Mouse (Mus musculus): ENCODE data around the gene Ubald2. TPM values are rescaled to one million over a fixed set of nuclear protein-coding genes. Genes with fewer than 3 reads are reported as not detected.
A peak's percentile ranks its signal among the peaks of the same experiment; 100 is the strongest.

The Ubald2 gene
- polyA plus RNA-seq (2015; fragmentation: Nextera tagmentation; extraction: Ambion mirVana) = 34.1 and 34.5 TPM in 2 replicates

DNA sequence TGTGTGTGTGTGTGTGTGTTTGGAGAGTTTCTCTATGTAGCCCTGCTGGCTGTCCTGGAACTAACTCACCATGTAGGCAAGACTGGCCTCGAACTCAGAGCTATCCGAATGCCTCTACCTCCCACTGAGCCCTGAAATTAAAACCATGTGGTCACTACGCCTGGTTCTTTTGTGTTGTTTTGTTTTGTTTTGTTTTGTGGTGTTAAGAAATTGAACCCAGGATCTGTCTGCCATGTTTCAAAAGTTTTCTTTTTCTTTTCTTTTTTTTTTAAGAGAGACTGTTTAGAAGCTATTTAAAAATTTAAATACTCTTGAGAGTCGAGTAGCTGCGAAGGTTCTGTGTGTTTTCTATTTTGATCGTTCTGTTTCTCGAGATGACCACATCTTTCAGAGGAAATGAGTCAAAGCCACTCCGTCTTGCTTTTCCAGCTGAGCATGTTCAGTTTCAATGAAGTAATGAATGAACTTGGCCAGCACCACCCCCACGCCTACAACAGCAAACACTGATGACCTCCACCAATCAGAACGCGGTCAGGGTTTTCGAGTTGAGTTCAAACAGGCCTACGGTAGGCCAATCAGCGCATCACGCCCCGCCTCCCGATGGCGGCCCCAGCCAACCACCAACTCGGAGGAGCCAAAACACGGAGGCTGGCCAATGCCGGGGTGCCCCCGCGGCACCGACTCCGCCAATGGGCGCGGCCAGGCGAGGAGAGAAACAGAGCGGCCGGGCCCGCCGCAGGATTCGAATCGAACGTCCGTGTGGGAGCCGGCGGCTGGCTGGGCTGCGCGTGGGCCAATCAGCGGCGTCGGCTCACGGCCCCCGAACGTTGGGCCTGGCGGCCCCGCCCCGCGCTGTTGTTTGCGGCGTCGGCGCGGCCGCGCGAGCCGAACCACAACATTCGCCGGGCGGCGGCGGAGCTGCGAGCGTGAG is at the start of gene Ubald2:
Gene Ubald2 (plus strand): TSS at position 739 of the 931 bp plus-strand sequence.
- H3K27ac ChIP-seq (ENCODE audit: low read length) = peak within 1 kb of the TSS; percentile 93
- H3K9me3 ChIP-seq (replicated peaks; ENCODE audit: control insufficient read depth, low read length) = no peaks in the 10 kb centered on the region
- peak within 1 kb of the TSS; percentile 95 for H3K9ac ChIP-seq (ENCODE audit: low read depth, low read length)
- 2% methylated on average over 62 of the region's 66 CpGs for WGBS (ENCODE audit: insufficient replicate concordance)
- peaks cover 62% of the 10 kb centered on the region for H3K4me1 ChIP-seq (ENCODE audit: control insufficient read depth, low read depth, low read length)
- H3K27me3 ChIP-seq (ENCODE audit: control insufficient read depth, insufficient read depth, low read depth, low read length) = no peaks in the 10 kb centered on the region
- peak; percentile 94 for ATAC-seq (ENCODE audit: low read depth)
- H3K4me2 ChIP-seq (ENCODE audit: low read depth, low read length) = peak within 1 kb of the TSS; percentile 70
- peak within 1 kb of the TSS; percentile 91 for H3K4me3 ChIP-seq (ENCODE audit: low read depth, low read length)
- peaks cover 12% of the 10 kb centered on the region for H3K36me3 ChIP-seq (ENCODE audit: control insufficient read depth, insufficient read depth)

DNA sequence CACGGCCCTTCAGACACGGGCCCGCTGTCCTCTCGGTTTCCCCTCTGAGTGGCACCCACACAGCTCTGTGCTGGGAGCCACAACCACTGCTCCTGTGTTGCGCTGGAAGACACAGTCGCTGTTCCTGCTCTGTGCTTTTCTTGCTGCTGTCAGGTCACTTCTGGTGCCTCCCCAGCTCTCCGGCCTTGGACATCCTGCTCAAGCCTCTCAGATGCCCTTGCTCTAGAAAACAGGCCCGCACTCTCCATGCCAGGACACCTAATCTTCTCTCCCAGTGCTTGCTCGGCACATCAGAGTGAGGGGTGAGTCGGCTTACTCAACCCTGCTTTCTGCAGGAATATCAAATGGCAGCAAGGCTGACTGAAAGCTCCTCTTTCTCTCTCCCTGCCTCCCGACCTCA is 49.7 kb upstream of the Ubald2 start:
- Histone ChIP-seq H3K27ac (ENCODE audit: low read length) (no peak overlapping the region), H3K9ac (ENCODE audit: low read depth, low read length) (no peak overlapping the region), H3K4me2 (ENCODE audit: low read depth, low read length) (no peak overlapping the region), H3K4me3 (ENCODE audit: low read depth, low read length) (no peak overlapping the region), H3K9me3 (replicated peaks; ENCODE audit: control insufficient read depth, low read length) (no peaks in the 10 kb centered on the region), H3K27me3 (ENCODE audit: control insufficient read depth, insufficient read depth, low read depth, low read length) (no peaks in the 10 kb centered on the region), H3K4me1 (ENCODE audit: control insufficient read depth, low read depth, low read length) (peaks cover 12% of the 10 kb centered on the region), H3K36me3 (ENCODE audit: control insufficient read depth, insufficient read depth) (no peaks in the 10 kb centered on the region)
- ATAC-seq (ENCODE audit: low read depth) = no peak
- 72% methylated on average over 11 of the region's 11 CpGs for WGBS (ENCODE audit: insufficient replicate concordance)

DNA sequence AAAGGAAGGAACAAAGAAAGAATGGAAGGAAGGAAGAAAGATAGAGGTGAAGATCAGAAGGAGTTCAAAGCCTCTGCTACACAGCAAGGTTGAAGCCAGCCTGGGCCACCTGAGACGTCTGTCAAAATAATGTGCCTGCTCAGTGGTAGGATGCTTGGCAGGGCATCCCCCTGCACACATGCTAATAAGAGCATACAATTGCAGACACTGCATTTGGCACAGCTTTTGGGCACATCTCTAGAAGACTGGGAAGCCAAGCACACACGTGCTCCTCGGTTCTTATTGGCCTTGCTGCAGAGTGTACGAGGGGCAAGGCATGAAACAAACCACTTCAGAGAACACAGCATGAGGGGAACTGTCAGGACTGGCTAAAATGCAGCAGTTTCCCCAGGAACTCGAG is 47.9 kb upstream of the Ubald2 start:
- Histone ChIP-seq H3K4me2 (ENCODE audit: low read depth, low read length) (no peak overlapping the region), H3K9me3 (replicated peaks; ENCODE audit: control insufficient read depth, low read length) (no peaks in the 10 kb centered on the region), H3K4me1 (ENCODE audit: control insufficient read depth, low read depth, low read length) (peaks cover 12% of the 10 kb centered on the region), H3K9ac (ENCODE audit: low read depth, low read length) (no peak overlapping the region), H3K36me3 (ENCODE audit: control insufficient read depth, insufficient read depth) (no peaks in the 10 kb centered on the region), H3K27ac (ENCODE audit: low read length) (no peak overlapping the region), H3K27me3 (ENCODE audit: control insufficient read depth, insufficient read depth, low read depth, low read length) (no peaks in the 10 kb centered on the region), H3K4me3 (ENCODE audit: low read depth, low read length) (no peak overlapping the region)
- ATAC-seq (ENCODE audit: low read depth) = no peak
- WGBS (ENCODE audit: insufficient replicate concordance) = 57% methylated on average over 5 of the region's 5 CpGs

DNA sequence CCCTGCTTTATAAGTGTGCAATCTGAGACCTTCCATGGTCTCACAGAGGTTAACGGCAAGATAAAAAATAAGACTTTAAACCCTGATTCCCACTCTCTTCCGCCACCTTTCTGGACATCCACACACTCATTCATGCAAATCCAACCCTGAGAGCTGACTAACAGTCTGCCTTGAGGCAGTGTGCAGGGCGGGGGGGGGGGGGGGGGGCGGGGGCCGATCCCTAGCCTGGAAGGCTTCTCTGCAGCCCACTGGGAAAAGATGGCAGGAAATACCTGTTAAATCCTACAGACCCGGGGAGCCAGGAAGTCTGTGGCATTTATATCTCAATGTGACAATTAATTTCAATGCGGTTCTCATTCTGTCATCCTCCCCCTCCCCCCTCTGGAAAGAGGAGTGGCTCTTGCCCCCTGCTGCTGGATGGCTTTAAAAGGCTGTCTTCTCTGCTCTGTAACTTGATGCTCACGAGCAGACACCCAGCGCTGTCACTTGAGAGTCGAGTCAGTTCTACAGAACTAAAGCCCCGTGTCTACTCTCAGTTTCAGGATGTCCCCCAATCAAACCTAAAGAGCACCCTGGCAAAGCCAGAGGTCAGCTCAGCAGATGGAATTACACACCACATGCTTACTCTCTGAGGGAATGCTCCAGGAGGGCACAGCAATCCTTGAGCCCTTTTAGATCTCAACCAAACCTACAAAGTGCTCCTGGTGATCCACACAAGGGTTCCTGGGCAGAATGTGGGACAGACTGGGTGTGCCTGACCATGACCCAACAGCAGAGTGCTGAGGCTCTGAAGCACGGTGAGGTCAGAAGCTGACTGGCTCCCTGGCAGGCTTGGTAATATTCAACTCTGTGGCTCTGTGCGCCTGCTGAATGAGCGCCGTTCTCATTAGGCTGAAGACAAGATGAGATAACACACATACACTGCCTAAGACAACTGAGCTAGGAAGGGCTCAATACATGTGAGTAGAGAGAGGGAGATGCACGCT is 46.5 kb upstream of the Ubald2 start:
- Histone ChIP-seq H3K27me3 (ENCODE audit: control insufficient read depth, insufficient read depth, low read depth, low read length) (no peaks in the 10 kb centered on the region), H3K9me3 (replicated peaks; ENCODE audit: control insufficient read depth, low read length) (no peaks in the 10 kb centered on the region), H3K27ac (ENCODE audit: low read length) (peak overlapping the region; percentile 52), H3K4me3 (ENCODE audit: low read depth, low read length) (no peak overlapping the region), H3K9ac (ENCODE audit: low read depth, low read length) (no peak overlapping the region; the same call in 1 of the 2 replicates), H3K4me1 (ENCODE audit: control insufficient read depth, low read depth, low read length) (peaks cover 12% of the 10 kb centered on the region), H3K4me2 (ENCODE audit: low read depth, low read length) (0 out of 2 replicates have a peak overlapping the region, but pooled peaks have one; percentile 2), H3K36me3 (ENCODE audit: control insufficient read depth, insufficient read depth) (no peaks in the 10 kb centered on the region)
- ATAC-seq (ENCODE audit: low read depth) = peak; percentile 28; the same call in 1 of the 2 replicates
- 26% methylated on average over 15 of the region's 16 CpGs for WGBS (ENCODE audit: insufficient replicate concordance)

DNA sequence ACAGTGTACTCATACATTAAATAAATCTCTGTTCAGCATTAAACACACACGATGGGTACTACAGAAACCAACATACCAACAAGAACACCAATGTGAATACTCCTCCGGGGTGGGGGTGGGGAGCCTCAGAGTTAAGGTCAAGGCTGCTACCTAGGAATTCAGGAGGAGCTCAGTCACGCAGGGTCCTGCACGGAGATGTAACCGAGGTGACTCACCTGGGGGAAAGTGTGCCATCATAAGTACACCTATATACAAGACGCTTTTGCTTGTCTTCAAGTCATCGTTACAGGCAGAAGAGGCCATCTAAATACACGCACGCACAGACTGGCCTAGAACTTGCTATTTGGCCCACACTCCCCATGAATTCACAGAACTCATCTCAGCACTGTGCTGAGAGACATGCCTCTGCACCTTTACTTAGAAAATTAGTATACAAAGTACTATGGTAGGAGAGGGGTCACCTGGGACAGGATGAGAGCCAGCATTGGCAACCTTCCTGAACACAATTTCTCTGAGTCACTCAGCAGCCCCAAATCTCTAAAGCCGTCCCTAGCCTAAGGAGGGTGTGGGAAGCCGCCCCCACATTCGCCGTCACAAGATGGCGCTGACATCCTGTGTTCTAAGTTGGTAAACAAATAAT is 44.9 kb upstream of the Ubald2 start:
- WGBS (ENCODE audit: insufficient replicate concordance) = 59% methylated on average over 14 of the region's 14 CpGs
- H3K27me3 ChIP-seq (ENCODE audit: control insufficient read depth, insufficient read depth, low read depth, low read length) = no peaks in the 10 kb centered on the region
- no peaks in the 10 kb centered on the region for H3K9me3 ChIP-seq (replicated peaks; ENCODE audit: control insufficient read depth, low read length)
- H3K4me3 ChIP-seq (ENCODE audit: low read depth, low read length) = peak overlapping the region; percentile 43
- H3K4me1 ChIP-seq (ENCODE audit: control insufficient read depth, low read depth, low read length) = peaks cover 12% of the 10 kb centered on the region
- peak overlapping the region; percentile 80 for H3K27ac ChIP-seq (ENCODE audit: low read length)
- peak overlapping the region; percentile 39 for H3K9ac ChIP-seq (ENCODE audit: low read depth, low read length)
- no peaks in the 10 kb centered on the region for H3K36me3 ChIP-seq (ENCODE audit: control insufficient read depth, insufficient read depth)
- peak overlapping the region; percentile 34 for H3K4me2 ChIP-seq (ENCODE audit: low read depth, low read length)
- peak; percentile 87 for ATAC-seq (ENCODE audit: low read depth)

DNA sequence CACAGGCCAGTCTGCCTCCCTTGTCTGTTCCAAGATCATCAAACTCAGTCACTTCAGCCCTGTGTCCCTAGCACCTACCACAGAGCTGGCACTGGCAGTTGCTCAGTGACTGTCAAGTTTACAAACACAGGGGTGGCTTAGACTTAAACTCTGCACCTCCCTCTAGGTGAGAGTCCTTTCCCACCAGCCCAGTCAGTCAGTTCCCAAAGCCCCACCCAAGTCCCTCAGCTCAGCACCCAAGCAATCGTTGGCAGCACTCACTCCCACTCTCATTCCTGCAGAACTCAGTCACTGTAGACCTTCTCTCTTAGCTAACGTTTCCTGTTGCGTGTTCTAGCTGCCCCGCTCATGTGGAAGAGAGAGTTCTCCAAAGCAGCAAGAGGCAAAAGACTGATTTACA is 39.1 kb upstream of the Ubald2 start:
- Histone ChIP-seq H3K9ac (ENCODE audit: low read depth, low read length) (no peak overlapping the region; the same call in 1 of the 2 replicates), H3K4me1 (ENCODE audit: control insufficient read depth, low read depth, low read length) (peaks cover 4% of the 10 kb centered on the region; the same call in 1 of the 2 replicates), H3K4me3 (ENCODE audit: low read depth, low read length) (peak overlapping the region; percentile 22; the same call in 1 of the 2 replicates), H3K27me3 (ENCODE audit: control insufficient read depth, insufficient read depth, low read depth, low read length) (no peaks in the 10 kb centered on the region), H3K9me3 (replicated peaks; ENCODE audit: control insufficient read depth, low read length) (no peaks in the 10 kb centered on the region), H3K27ac (ENCODE audit: low read length) (peak overlapping the region; percentile 37; the same call in 1 of the 2 replicates), H3K4me2 (ENCODE audit: low read depth, low read length) (peak overlapping the region; percentile 42), H3K36me3 (ENCODE audit: control insufficient read depth, insufficient read depth) (peaks cover 6% of the 10 kb centered on the region)
- WGBS (ENCODE audit: insufficient replicate concordance) = 70% methylated on average over 4 of the region's 4 CpGs
- ATAC-seq (ENCODE audit: low read depth) = peak; percentile 50

DNA sequence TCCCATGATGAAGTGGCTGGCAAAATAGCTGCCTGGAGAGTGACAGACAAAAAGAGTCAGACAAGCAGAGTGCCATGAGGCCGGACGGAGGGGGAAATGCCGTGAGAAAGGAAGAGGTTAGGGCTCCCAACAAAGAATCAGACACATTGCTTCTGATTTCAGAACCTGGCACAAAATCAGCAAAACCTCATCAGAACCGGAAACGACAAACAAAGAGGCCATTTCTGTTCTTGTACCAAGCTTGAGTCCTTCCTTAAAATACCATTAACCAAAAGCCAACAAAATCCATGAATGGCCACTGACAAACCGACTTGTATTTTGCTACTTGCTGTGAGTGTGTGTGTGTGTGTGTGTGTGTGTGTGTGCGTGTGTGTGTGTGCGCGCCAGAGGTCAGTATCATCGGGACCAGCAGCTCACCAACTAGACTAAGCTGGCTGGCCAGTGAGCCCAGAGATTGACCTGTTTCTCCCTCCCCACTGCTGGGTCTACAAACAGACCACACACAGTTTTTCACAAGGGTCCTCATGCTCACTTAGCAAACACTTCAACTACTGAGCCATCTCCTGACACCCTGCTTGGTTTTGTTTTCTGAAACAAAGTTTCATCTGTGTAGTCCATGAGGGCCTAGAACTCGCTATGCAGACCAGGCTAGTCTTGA is 37.5 kb upstream of the Ubald2 start:
- Histone ChIP-seq H3K36me3 (ENCODE audit: control insufficient read depth, insufficient read depth) (peaks cover 6% of the 10 kb centered on the region), H3K9me3 (replicated peaks; ENCODE audit: control insufficient read depth, low read length) (no peaks in the 10 kb centered on the region), H3K4me3 (ENCODE audit: low read depth, low read length) (no peak overlapping the region), H3K27me3 (ENCODE audit: control insufficient read depth, insufficient read depth, low read depth, low read length) (no peaks in the 10 kb centered on the region), H3K4me2 (ENCODE audit: low read depth, low read length) (no peak overlapping the region), H3K4me1 (ENCODE audit: control insufficient read depth, low read depth, low read length) (peaks cover 4% of the 10 kb centered on the region; the same call in 1 of the 2 replicates), H3K9ac (ENCODE audit: low read depth, low read length) (no peak overlapping the region), H3K27ac (ENCODE audit: low read length) (no peak overlapping the region)
- 81% methylated on average over 11 of the region's 11 CpGs for WGBS (ENCODE audit: insufficient replicate concordance)
- no peak for ATAC-seq (ENCODE audit: low read depth)

DNA sequence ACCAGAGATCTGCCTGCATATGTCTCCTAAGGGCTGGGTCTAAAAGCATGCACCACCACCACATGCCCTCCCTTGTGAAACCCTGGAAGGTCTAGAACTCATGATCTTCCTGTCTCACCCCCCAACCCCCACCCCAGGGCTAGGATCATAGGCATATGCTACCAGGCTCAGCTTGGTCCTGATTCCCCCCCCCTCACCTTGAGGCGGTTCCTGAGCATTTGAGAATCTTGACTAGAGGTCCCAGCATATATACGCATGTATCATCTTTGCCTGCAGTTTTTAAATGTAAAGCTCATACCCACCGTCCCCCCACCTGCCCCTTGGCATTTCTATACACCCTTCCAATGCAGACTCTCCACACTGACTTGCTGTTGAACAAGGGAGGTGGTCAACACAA is 37.0 kb upstream of the Ubald2 start:
- Histone ChIP-seq H3K9ac (ENCODE audit: low read depth, low read length) (no peak overlapping the region), H3K4me2 (ENCODE audit: low read depth, low read length) (no peak overlapping the region), H3K27ac (ENCODE audit: low read length) (no peak overlapping the region), H3K9me3 (replicated peaks; ENCODE audit: control insufficient read depth, low read length) (no peaks in the 10 kb centered on the region), H3K4me1 (ENCODE audit: control insufficient read depth, low read depth, low read length) (peaks cover 4% of the 10 kb centered on the region; the same call in 1 of the 2 replicates), H3K27me3 (ENCODE audit: control insufficient read depth, insufficient read depth, low read depth, low read length) (no peaks in the 10 kb centered on the region), H3K36me3 (ENCODE audit: control insufficient read depth, insufficient read depth) (peaks cover 6% of the 10 kb centered on the region), H3K4me3 (ENCODE audit: low read depth, low read length) (no peak overlapping the region)
- ATAC-seq (ENCODE audit: low read depth) = no peak
- 82% methylated on average over 3 of the region's 3 CpGs for WGBS (ENCODE audit: insufficient replicate concordance)
